Mouse (Mus musculus): Measurements from ENCODE around the gene Lypd6b. TPM values are rescaled to one million over a fixed set of nuclear protein-coding genes. Genes with fewer than 3 reads are reported as not detected.

Lypd6b gene
- total and polyA plus RNA-seq, 2 experiments from 2014 or later, result 13.9 to 21.8 TPM

GRCm38 (mm10) chr2:49751544-49752210, 35.8 kb upstream of the Lypd6b start:
- no peaks in the 10 kb centered on the region for H3K4me1 ChIP-seq (ENCODE audit: insufficient read depth, low read length)
- no peak overlapping the region for H3K9ac ChIP-seq (replicated peaks; ENCODE audit: low read length)
- no peak overlapping the region for H3K4me2 ChIP-seq (ENCODE audit: low read depth, low read length)
- H3K9me3 ChIP-seq (ENCODE audit: low read length), result no peaks in the 10 kb centered on the region
- DNase-seq (ENCODE audit: low spot score), result peak; percentile 42
- 62% methylated on average over 10 of the region's 10 CpGs for WGBS
- H3K36me3 ChIP-seq (ENCODE audit: insufficient read depth, low read length), result peaks cover 31% of the 10 kb centered on the region
- H3K4me3 ChIP-seq (ENCODE audit: low read length), result no peak overlapping the region
- TF ChIP-seq CTCF (IDR thresholded peaks at IDR 0.05; ENCODE audit: low read depth), result no peak
- no peaks in the 10 kb centered on the region for H3K27me3 ChIP-seq (ENCODE audit: insufficient read depth, low read length)
- H3K27ac ChIP-seq, result 0 out of 2 replicates have a peak overlapping the region, but pooled peaks have one; percentile 6
- ATAC-seq, result peak; percentile 36; the same call in 1 of the 2 replicates

- no peak for TF ChIP-seq CTCF (IDR thresholded peaks at IDR 0.05; ENCODE audit: low read depth)
- no peak for ATAC-seq
- no peaks in the 10 kb centered on the region for H3K4me1 ChIP-seq (ENCODE audit: insufficient read depth, low read length)
- H3K9me3 ChIP-seq (ENCODE audit: low read length), result no peaks in the 10 kb centered on the region
- H3K9ac ChIP-seq (replicated peaks; ENCODE audit: low read length), result no peak overlapping the region
- no peak for DNase-seq (ENCODE audit: low spot score)
- 71% methylated on average over 8 of the region's 8 CpGs for WGBS
- H3K36me3 ChIP-seq (ENCODE audit: insufficient read depth, low read length), result peaks cover 31% of the 10 kb centered on the region
- H3K27me3 ChIP-seq (ENCODE audit: insufficient read depth, low read length), result no peaks in the 10 kb centered on the region
- no peak overlapping the region for H3K4me3 ChIP-seq (ENCODE audit: low read length)
- H3K27ac ChIP-seq, result no peak overlapping the region
- no peak overlapping the region for H3K4me2 ChIP-seq (ENCODE audit: low read depth, low read length)
Observed at GRCm38 (mm10) chr2:49752211-49752607, 35.3 kb upstream of the Lypd6b start.

- no peak for TF ChIP-seq CTCF (IDR thresholded peaks at IDR 0.05; ENCODE audit: low read depth)
- H3K27ac ChIP-seq, result no peak overlapping the region
- H3K4me1 ChIP-seq (ENCODE audit: insufficient read depth, low read length), result no peaks in the 10 kb centered on the region
- H3K4me3 ChIP-seq (ENCODE audit: low read length), result no peak overlapping the region
- 94% methylated on average over 3 of the region's 3 CpGs for WGBS
- no peaks in the 10 kb centered on the region for H3K27me3 ChIP-seq (ENCODE audit: insufficient read depth, low read length)
- H3K9me3 ChIP-seq (ENCODE audit: low read length), result no peaks in the 10 kb centered on the region
- H3K9ac ChIP-seq (replicated peaks; ENCODE audit: low read length), result no peak overlapping the region
- ATAC-seq, result no peak
- no peak overlapping the region for H3K4me2 ChIP-seq (ENCODE audit: low read depth, low read length)
- no peak for DNase-seq (ENCODE audit: low spot score)
- peaks cover 36% of the 10 kb centered on the region for H3K36me3 ChIP-seq (ENCODE audit: insufficient read depth, low read length)
Observed at GRCm38 (mm10) chr2:49753062-49753461, 34.4 kb upstream of the Lypd6b start.

- DNase-seq (ENCODE audit: low spot score) (peak; percentile 50), ATAC-seq (0 out of 2 replicates have a peak, but pooled peaks have one; percentile 54)
- no peaks in the 10 kb centered on the region for H3K9me3 ChIP-seq (ENCODE audit: low read length)
- H3K4me3 ChIP-seq (ENCODE audit: low read length), result no peak overlapping the region
- TF ChIP-seq CTCF (IDR thresholded peaks at IDR 0.05; ENCODE audit: low read depth), result no peak
- no peaks in the 10 kb centered on the region for H3K27me3 ChIP-seq (ENCODE audit: insufficient read depth, low read length)
- no peak overlapping the region for H3K9ac ChIP-seq (replicated peaks; ENCODE audit: low read length)
- no peaks in the 10 kb centered on the region for H3K4me1 ChIP-seq (ENCODE audit: insufficient read depth, low read length)
- 63% methylated on average over 2 of the region's 2 CpGs for WGBS
- H3K36me3 ChIP-seq (ENCODE audit: insufficient read depth, low read length), result peaks cover 37% of the 10 kb centered on the region
- H3K27ac ChIP-seq, result no peak overlapping the region
- H3K4me2 ChIP-seq (ENCODE audit: low read depth, low read length), result no peak overlapping the region
Observed at GRCm38 (mm10) chr2:49755054-49755453, 32.4 kb upstream of the Lypd6b start.

- Histone ChIP-seq H3K4me3 (ENCODE audit: low read length) (no peak overlapping the region), H3K27ac (no peak overlapping the region), H3K36me3 (ENCODE audit: insufficient read depth, low read length) (peaks cover 46% of the 10 kb centered on the region), H3K4me1 (ENCODE audit: insufficient read depth, low read length) (no peaks in the 10 kb centered on the region), H3K27me3 (ENCODE audit: insufficient read depth, low read length) (no peaks in the 10 kb centered on the region), H3K9me3 (ENCODE audit: low read length) (no peaks in the 10 kb centered on the region), H3K4me2 (ENCODE audit: low read depth, low read length) (no peak overlapping the region), H3K9ac (replicated peaks; ENCODE audit: low read length) (no peak overlapping the region)
- no peak for TF ChIP-seq CTCF (IDR thresholded peaks at IDR 0.05; ENCODE audit: low read depth)
- WGBS, result 82% methylated on average over 7 of the region's 7 CpGs
- ATAC-seq (peak; percentile 33; the same call in 1 of the 2 replicates), DNase-seq (ENCODE audit: low spot score) (no peak)
Observed at GRCm38 (mm10) chr2:49757616-49758015, 29.9 kb upstream of the Lypd6b start.

GRCm38 (mm10) chr2:49764331-49764946, 23.0 kb upstream of the Lypd6b start:
- WGBS, result 54% methylated on average over 7 of the region's 7 CpGs
- no peaks in the 10 kb centered on the region for H3K9me3 ChIP-seq (ENCODE audit: low read length)
- H3K9ac ChIP-seq (replicated peaks; ENCODE audit: low read length), result no peak overlapping the region

GRCm38 (mm10) chr2:49768916-49769315, 18.6 kb upstream of the Lypd6b start:
- ATAC-seq, result no peak
- no peak for TF ChIP-seq CTCF (IDR thresholded peaks at IDR 0.05; ENCODE audit: low read depth)
- WGBS, result 65% methylated on average over 2 of the region's 2 CpGs

More at GRCm38 (mm10) chr2:49764331-49764946, 23.0 kb upstream of the Lypd6b start:
- H3K27me3 ChIP-seq (ENCODE audit: insufficient read depth, low read length), result no peaks in the 10 kb centered on the region
- TF ChIP-seq CTCF (IDR thresholded peaks at IDR 0.05; ENCODE audit: low read depth), result peak; percentile 88
- peaks cover 31% of the 10 kb centered on the region; the same call in 1 of the 2 replicates for H3K36me3 ChIP-seq (ENCODE audit: insufficient read depth, low read length)
- H3K27ac ChIP-seq, result no peak overlapping the region
- H3K4me2 ChIP-seq (ENCODE audit: low read depth, low read length), result no peak overlapping the region
- no peak overlapping the region for H3K4me3 ChIP-seq (ENCODE audit: low read length)
- DNase-seq (ENCODE audit: low spot score), result peak; percentile 94
- H3K4me1 ChIP-seq (ENCODE audit: insufficient read depth, low read length), result no peaks in the 10 kb centered on the region
- peak; percentile 77 for ATAC-seq

More at GRCm38 (mm10) chr2:49768916-49769315, 18.6 kb upstream of the Lypd6b start:
- H3K4me1 ChIP-seq (ENCODE audit: insufficient read depth, low read length), result no peaks in the 10 kb centered on the region
- no peak overlapping the region for H3K4me3 ChIP-seq (ENCODE audit: low read length)
- H3K36me3 ChIP-seq (ENCODE audit: insufficient read depth, low read length), result peaks cover 8% of the 10 kb centered on the region; the same call in 1 of the 2 replicates
- no peaks in the 10 kb centered on the region for H3K9me3 ChIP-seq (ENCODE audit: low read length)
- no peak overlapping the region for H3K9ac ChIP-seq (replicated peaks; ENCODE audit: low read length)
- no peak overlapping the region for H3K27ac ChIP-seq
- H3K27me3 ChIP-seq (ENCODE audit: insufficient read depth, low read length), result no peaks in the 10 kb centered on the region
- no peak for DNase-seq (ENCODE audit: low spot score)
- H3K4me2 ChIP-seq (ENCODE audit: low read depth, low read length), result no peak overlapping the region

Measured in hindbrain, postnatal 0 days (tissue).